Mouse (Mus musculus): ENCODE results near the gene Gpt2. TPM values are rescaled to one million over a fixed set of nuclear protein-coding genes. Genes with fewer than 3 reads are reported as not detected.

The Gpt2 gene
- total RNA-seq, 1 experiment, result 31.9 TPM

DNA sequence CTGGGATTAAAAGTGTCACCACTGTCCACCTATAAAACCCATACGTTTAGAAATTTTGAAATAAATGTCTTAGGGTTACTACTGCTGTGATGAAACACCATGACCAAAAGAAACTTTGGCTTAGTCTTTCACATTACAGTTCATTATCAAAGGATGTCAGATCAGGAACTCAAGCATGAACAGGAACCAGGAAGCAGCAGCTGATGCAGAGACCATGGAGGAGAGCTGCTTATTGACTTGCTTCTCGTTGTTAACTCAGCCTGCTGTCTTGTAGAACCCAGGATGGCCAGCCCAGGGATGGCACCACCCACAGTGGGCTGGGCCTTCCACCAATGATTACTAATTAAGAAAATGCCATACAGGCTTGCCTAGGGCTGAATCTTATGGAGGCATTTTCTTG, 67.6 kb downstream of the Gpt2 start:
- in situ Hi-C loops (cut with MboI; ENCODE audit: low sequenced_read_pairs in 2 of 2, unreplicated experiment in 2 of 2), result no loop called here

DNA sequence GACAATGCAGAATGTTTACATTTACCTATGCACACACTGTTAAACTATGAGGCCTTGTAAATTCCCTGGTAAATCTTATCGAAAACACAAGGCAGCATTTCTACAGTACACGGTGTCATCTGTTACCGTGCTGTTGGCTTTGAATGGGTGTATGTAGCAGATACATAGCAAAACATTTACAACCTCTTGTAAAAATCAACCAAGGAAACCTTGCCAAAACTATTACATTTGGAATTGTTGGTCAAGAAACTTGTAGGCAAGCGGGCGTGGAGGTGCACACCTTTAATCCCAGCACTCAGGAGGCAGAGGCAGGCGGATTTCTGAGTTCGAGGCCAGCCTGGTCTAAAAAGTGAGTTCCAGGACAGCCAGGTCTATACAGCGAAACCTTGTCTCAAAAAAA, 71.0 kb downstream of the Gpt2 start:
- no peaks in the 10 kb centered on the region for H3K36me3 ChIP-seq (ENCODE audit: control insufficient read depth, insufficient read depth, low read length, poor library complexity, severe bottlenecking)
- in situ Hi-C loops (cut with MboI; ENCODE audit: low sequenced_read_pairs in 2 of 2, unreplicated experiment in 2 of 2), result no loop called here
- H3K4me3 ChIP-seq (ENCODE audit: insufficient read depth in 1 of 2, low read depth in 1 of 2, low read length in 2 of 2, poor library complexity in 1 of 2, severe bottlenecking in 1 of 2), result no peak overlapping the region
- H3K9me3 ChIP-seq (ENCODE audit: control insufficient read depth, insufficient read depth, low read depth, low read length), result no peaks in the 10 kb centered on the region
- DNase-seq (ENCODE audit: low read depth, low spot score), result no peak
- H3K4me1 ChIP-seq (ENCODE audit: control insufficient read depth in 2 of 2, insufficient read depth in 2 of 2, low read length in 2 of 2, poor library complexity in 1 of 2), result no peaks in the 10 kb centered on the region
- H3K9ac ChIP-seq (ENCODE audit: insufficient read depth, low read depth, low read length, poor library complexity, severe bottlenecking), result no peak overlapping the region
- H3K27ac ChIP-seq (ENCODE audit: insufficient read depth, low read depth, low read length, poor library complexity, severe bottlenecking), result no peak overlapping the region
- TF ChIP-seq CHD2 (IDR thresholded peaks at IDR 0.05; ENCODE audit: low read depth, low read length) (no peak), MAFK (IDR thresholded peaks at IDR 0.05; ENCODE audit: insufficient read depth, low read depth, low read length) (no peak), ZNF384 (IDR thresholded peaks at IDR 0.05; ENCODE audit: low read depth, low read length) (no peak), HCFC1 (IDR thresholded peaks at IDR 0.05; ENCODE audit: borderline replicate concordance, insufficient read depth, low read length) (no peak), ZC3H11A (IDR thresholded peaks at IDR 0.05; ENCODE audit: borderline replicate concordance, low read depth, low read length) (no peak)

More for the DNA sequence above, 67.6 kb downstream of the Gpt2 start:
- H3K4me1 ChIP-seq (ENCODE audit: control insufficient read depth in 2 of 2, insufficient read depth in 2 of 2, low read length in 2 of 2, poor library complexity in 1 of 2), result 0 out of 4 replicates have a peak, but pooled peaks cover 0 to 1% of the 10 kb centered on the region in 2 experiments
- H3K36me3 ChIP-seq (ENCODE audit: control insufficient read depth, insufficient read depth, low read length, poor library complexity, severe bottlenecking), result no peaks in the 10 kb centered on the region
- TF ChIP-seq ZC3H11A (IDR thresholded peaks at IDR 0.05; ENCODE audit: borderline replicate concordance, low read depth, low read length) (no peak), CHD2 (IDR thresholded peaks at IDR 0.05; ENCODE audit: low read depth, low read length) (no peak), MAFK (IDR thresholded peaks at IDR 0.05; ENCODE audit: insufficient read depth, low read depth, low read length) (no peak), ZNF384 (IDR thresholded peaks at IDR 0.05; ENCODE audit: low read depth, low read length) (no peak), HCFC1 (IDR thresholded peaks at IDR 0.05; ENCODE audit: borderline replicate concordance, insufficient read depth, low read length) (no peak)
- no peak for DNase-seq (ENCODE audit: low read depth, low spot score)
- H3K9ac ChIP-seq (ENCODE audit: insufficient read depth, low read depth, low read length, poor library complexity, severe bottlenecking), result no peak overlapping the region
- no peak overlapping the region for H3K27ac ChIP-seq (ENCODE audit: insufficient read depth, low read depth, low read length, poor library complexity, severe bottlenecking)
- no peak overlapping the region for H3K4me3 ChIP-seq (ENCODE audit: insufficient read depth in 1 of 2, low read depth in 1 of 2, low read length in 2 of 2, poor library complexity in 1 of 2, severe bottlenecking in 1 of 2)
- H3K9me3 ChIP-seq (ENCODE audit: control insufficient read depth, insufficient read depth, low read depth, low read length), result no peaks in the 10 kb centered on the region

DNA sequence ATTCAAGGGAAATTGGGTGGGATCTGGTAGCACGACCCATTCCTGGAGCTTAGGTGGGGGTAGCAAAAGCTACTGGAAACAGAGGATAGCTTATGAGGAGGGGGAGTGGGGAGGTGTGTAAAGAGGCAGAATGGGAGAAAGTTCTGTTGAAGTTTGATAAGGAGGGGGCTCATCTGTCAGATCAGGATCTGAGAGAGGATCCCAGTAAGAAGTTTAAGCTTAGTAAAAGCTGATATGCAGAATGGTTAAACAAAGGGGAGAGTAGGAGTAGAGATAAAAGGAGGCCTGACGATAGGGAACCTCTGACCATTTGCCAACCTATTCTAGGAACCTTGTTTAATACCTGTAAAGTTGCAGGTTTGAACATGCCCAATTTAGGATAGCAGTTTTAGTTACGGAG, 72.8 kb downstream of the Gpt2 start:
- Histone ChIP-seq H3K9ac (ENCODE audit: insufficient read depth, low read depth, low read length, poor library complexity, severe bottlenecking) (no peak overlapping the region), H3K27ac (ENCODE audit: insufficient read depth, low read depth, low read length, poor library complexity, severe bottlenecking) (no peak overlapping the region), H3K36me3 (ENCODE audit: control insufficient read depth, insufficient read depth, low read length, poor library complexity, severe bottlenecking) (no peaks in the 10 kb centered on the region), H3K4me1 (ENCODE audit: control insufficient read depth in 2 of 2, insufficient read depth in 2 of 2, low read length in 2 of 2, poor library complexity in 1 of 2) (no peaks in the 10 kb centered on the region), H3K9me3 (ENCODE audit: control insufficient read depth, insufficient read depth, low read depth, low read length) (no peaks in the 10 kb centered on the region), H3K4me3 (ENCODE audit: insufficient read depth in 1 of 2, low read depth in 1 of 2, low read length in 2 of 2, poor library complexity in 1 of 2, severe bottlenecking in 1 of 2) (no peak overlapping the region)
- in situ Hi-C loops (cut with MboI; ENCODE audit: low sequenced_read_pairs in 2 of 2, unreplicated experiment in 2 of 2), result no loop called here
- DNase-seq (ENCODE audit: low read depth, low spot score), result no peak
- TF ChIP-seq MAFK (IDR thresholded peaks at IDR 0.05; ENCODE audit: insufficient read depth, low read depth, low read length), result no peak
- TF ChIP-seq ZNF384 (IDR thresholded peaks at IDR 0.05; ENCODE audit: low read depth, low read length), result no peak
- no peak for TF ChIP-seq HCFC1 (IDR thresholded peaks at IDR 0.05; ENCODE audit: borderline replicate concordance, insufficient read depth, low read length)
- TF ChIP-seq CHD2 (IDR thresholded peaks at IDR 0.05; ENCODE audit: low read depth, low read length), result no peak

DNA sequence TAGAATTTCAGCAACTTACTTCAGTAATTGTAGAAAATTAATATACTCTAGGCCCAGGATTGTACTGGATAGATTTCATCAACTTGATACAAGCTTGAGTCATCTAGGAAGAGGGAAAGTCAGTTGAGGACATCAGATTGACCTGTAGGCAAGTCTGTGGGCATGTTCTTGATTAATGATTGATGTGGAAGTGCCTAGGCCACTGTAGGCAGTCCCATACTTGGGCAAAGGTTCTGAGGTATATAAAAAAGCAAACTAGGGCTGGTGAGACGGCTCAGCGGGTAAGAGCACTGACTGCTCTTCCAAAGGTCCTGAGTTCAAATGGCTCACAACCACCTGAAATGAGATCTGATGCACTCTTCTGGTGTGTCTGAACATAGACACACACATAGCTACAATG, 75.4 kb downstream of the Gpt2 start:
- Histone ChIP-seq H3K4me1 (ENCODE audit: control insufficient read depth in 2 of 2, insufficient read depth in 2 of 2, low read length in 2 of 2, poor library complexity in 1 of 2) (no peaks in the 10 kb centered on the region), H3K36me3 (ENCODE audit: control insufficient read depth, insufficient read depth, low read length, poor library complexity, severe bottlenecking) (no peaks in the 10 kb centered on the region), H3K4me3 (ENCODE audit: insufficient read depth in 1 of 2, low read depth in 1 of 2, low read length in 2 of 2, poor library complexity in 1 of 2, severe bottlenecking in 1 of 2) (no peak overlapping the region), H3K9ac (ENCODE audit: insufficient read depth, low read depth, low read length, poor library complexity, severe bottlenecking) (no peak overlapping the region), H3K9me3 (ENCODE audit: control insufficient read depth, insufficient read depth, low read depth, low read length) (no peaks in the 10 kb centered on the region), H3K27ac (ENCODE audit: insufficient read depth, low read depth, low read length, poor library complexity, severe bottlenecking) (no peak overlapping the region)
- DNase-seq (ENCODE audit: low read depth, low spot score), result no peak
- TF ChIP-seq MAFK (IDR thresholded peaks at IDR 0.05; ENCODE audit: insufficient read depth, low read depth, low read length), result no peak
- no peak for TF ChIP-seq HCFC1 (IDR thresholded peaks at IDR 0.05; ENCODE audit: borderline replicate concordance, insufficient read depth, low read length)
- in situ Hi-C loops (cut with MboI; ENCODE audit: low sequenced_read_pairs in 2 of 2, unreplicated experiment in 2 of 2), result no loop called here

DNA sequence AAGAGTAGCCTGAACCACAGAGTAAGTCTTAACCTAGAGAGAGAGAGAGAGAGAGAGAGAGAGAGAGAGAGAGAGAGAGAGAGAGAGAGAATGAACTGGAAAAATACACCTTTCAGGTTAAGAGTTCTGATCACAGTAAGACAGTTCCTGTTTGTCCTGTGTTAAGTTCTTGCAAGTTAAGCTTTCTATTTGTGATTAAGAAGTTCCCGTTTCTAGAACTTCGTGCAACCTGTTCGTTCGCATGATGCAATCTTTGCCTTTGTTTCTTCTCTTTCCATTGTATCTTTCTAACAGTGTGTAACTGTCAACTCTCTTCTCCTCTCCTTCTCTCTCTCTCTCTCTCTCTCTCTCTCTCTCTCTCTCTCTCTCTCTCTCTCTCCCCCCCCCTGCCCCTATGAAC, 78.1 kb downstream of the Gpt2 start:
- H3K27ac ChIP-seq (ENCODE audit: insufficient read depth, low read depth, low read length, poor library complexity, severe bottlenecking), result no peak overlapping the region
- DNase-seq (ENCODE audit: low read depth, low spot score), result no peak
- H3K4me1 ChIP-seq (ENCODE audit: control insufficient read depth in 2 of 2, insufficient read depth in 2 of 2, low read length in 2 of 2, poor library complexity in 1 of 2), result no peaks in the 10 kb centered on the region
- no peak overlapping the region for H3K9ac ChIP-seq (ENCODE audit: insufficient read depth, low read depth, low read length, poor library complexity, severe bottlenecking)
- H3K36me3 ChIP-seq (ENCODE audit: control insufficient read depth, insufficient read depth, low read length, poor library complexity, severe bottlenecking), result no peaks in the 10 kb centered on the region
- in situ Hi-C loops (cut with MboI; ENCODE audit: low sequenced_read_pairs in 2 of 2, unreplicated experiment in 2 of 2), result no loop called here
- H3K9me3 ChIP-seq (ENCODE audit: control insufficient read depth, insufficient read depth, low read depth, low read length), result no peaks in the 10 kb centered on the region
- no peak overlapping the region for H3K4me3 ChIP-seq (ENCODE audit: insufficient read depth in 1 of 2, low read depth in 1 of 2, low read length in 2 of 2, poor library complexity in 1 of 2, severe bottlenecking in 1 of 2)
- TF ChIP-seq ZC3H11A (IDR thresholded peaks at IDR 0.05; ENCODE audit: borderline replicate concordance, low read depth, low read length), result no peak
- TF ChIP-seq ZNF384 (IDR thresholded peaks at IDR 0.05; ENCODE audit: low read depth, low read length), result no peak
- TF ChIP-seq HCFC1 (IDR thresholded peaks at IDR 0.05; ENCODE audit: borderline replicate concordance, insufficient read depth, low read length), result no peak
- TF ChIP-seq CHD2 (IDR thresholded peaks at IDR 0.05; ENCODE audit: low read depth, low read length), result no peak
- no peak for TF ChIP-seq MAFK (IDR thresholded peaks at IDR 0.05; ENCODE audit: insufficient read depth, low read depth, low read length)

Measured in ES-E14 (cell line).